Mouse (Mus musculus): Measurements from ENCODE around the gene Gm10188.

Gene Gm10188

DNA sequence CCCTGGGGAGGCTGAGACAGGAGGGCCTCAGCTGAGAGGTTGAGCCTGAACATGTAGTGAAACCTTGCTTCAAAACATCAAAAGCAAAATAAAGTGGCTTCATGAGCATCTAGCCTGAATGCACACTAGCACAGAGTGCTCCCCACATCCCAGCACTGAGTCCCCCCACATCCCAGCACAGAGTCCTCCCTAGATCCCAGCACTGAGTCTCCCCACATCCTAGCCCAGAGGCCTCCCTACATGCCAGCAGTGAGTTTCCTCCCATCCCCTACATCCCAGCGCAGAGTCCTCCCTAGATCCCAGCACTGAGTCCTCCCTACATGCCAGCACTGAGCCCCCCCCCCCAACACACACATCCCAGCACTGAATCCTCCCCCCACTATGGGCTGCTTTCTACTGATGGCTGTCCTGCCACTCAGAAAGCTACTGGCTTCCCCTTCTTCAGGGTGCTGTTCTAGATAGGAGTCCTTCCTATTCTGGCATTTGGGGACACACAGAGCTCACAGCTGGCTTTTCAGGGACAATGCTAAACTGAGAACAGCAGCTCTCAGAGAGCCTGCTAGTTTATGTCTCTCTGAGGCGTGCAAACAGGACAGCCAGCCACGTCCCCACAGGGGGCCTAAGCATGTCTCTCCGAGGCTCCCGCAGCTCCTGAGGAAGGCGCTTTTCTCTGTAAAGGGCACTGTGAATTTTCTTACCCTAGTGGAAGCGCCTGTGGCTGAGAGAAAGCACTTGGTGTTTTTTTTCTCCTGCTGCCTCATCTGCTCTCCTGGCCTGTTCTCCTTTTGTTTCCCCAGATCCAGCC lies 2.1 kb upstream of the Gm10188 start:
- in situ Hi-C loops (cut with MboI, MseI): loop anchor here in 1 of 2 experiments (10.0 kb wide), 1 partner anchor 123 kb away; no protein-coding TSS in a partner anchor

DNA sequence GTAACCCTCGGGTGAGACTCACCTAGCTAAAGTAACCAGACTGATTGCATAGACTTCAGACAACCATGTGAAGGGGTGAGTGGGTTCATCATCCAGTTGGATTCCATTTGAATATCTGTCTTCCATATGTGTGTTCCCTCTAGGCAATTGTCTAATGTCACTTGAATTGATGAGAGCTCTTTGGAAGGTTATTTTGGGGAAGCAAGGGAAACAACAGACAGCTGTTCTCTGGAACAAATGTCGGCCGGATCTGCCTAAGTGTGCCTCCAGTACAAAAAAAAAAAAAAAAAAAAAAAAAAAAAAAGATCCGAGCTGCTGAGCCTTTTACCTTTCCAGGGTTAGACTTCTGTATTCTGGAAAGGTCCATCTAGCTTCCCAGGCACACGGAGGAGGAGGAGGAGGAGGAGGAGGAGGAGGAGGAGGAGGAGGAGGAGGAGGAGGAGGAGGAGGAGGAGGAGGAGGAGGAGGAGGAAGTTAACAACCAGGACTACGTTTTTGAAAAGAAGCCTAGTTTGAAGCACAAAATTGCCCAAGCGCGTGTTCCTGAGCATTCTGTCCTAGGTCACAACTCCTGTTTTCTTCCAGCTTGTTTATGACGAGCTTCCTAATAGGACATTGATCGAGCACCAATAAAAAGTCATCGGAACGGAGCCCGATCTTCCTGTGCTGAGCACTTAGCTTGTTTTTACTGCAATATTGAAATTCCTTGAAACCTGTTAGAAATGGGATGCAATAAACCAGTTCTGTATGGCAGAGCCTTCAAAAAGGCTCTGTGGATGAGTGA lies 3.1 kb downstream of the Gm10188 start:
- in situ Hi-C loops (cut with MboI, MseI): no loop called here

DNA sequence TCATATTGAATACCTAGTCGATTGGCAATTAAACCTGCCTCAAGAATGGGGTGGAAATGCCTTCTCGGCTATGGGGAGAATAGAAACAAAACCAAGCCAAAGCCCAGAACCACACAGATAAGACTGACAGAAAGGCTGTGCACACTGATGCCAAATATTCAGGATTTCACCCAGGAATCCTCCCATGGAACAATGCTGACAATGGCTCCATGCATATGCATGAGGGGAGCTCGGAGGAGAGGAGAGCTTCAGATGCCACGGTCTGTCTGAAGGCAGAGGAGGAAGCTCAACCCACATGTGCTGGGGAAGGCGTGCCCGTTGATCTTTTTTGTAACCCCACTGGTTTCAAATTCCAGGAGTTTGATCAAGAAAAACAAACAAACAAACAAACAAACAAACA lies 7.4 kb downstream of the Gm10188 start:
- in situ Hi-C loops (cut with MboI, MseI): no loop called here

DNA sequence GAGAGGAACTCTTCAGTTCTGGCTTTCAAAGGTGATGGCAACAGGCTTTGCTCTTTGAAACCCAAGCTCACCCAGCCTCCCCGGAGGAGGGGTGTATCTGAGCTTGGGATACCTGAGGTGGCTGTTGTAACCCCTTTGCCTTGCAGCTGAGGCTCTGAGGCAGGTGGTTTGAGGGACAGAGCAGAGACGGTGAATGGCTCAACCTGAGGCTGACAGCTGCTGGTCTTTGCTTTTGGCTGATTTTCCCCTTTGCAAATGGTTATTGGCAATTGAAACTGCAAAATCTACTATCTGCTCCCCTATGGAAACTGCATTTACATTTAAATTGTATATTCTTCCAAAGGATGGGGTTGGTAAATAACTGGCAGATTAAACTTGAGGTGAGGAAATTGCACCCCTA lies 7.9 kb downstream of the Gm10188 start:
- in situ Hi-C loops (cut with MboI, MseI): no loop called here

DNA sequence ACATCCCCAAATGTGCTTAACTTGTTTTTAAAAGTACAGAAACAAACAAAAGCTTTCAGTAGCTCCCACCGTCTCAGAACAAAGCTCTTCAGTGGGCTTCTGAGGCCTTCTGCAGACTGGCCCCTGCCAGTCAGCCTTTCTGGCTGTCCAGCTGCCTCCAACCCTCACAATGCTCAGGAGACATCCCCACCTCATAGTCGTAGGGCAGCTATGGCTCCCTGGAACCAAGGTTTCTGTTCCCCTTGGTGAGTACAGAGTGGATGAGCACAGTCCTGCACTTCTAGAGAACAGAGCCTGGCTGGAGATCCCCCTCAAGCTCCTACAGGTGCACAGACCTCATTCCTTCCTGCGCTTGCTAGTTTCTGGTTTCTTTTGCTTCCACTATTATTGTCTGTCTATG lies 13.3 kb downstream of the Gm10188 start:
- in situ Hi-C loops (cut with MboI, MseI): no loop called here

DNA sequence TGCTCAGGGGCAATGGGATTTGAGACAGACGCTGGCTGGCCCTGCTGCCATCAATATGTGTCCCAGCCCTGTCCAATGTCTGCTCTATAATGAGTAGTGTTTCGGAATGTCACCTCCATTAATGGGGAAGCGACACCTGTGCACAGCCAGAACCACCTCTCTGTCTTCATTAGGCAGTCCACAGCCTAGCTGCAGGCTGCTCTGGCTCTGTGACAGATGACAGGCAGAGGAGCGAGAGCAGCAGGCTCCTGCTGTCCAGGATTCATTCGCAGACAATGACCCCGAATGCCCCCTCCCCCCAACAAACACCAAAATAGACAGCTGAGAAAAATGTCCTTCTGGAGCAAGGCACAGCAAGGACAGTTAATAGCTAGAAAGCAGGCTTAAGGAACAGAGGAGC lies 16.5 kb downstream of the Gm10188 start:
- in situ Hi-C loops (cut with MboI, MseI): no loop called here

DNA sequence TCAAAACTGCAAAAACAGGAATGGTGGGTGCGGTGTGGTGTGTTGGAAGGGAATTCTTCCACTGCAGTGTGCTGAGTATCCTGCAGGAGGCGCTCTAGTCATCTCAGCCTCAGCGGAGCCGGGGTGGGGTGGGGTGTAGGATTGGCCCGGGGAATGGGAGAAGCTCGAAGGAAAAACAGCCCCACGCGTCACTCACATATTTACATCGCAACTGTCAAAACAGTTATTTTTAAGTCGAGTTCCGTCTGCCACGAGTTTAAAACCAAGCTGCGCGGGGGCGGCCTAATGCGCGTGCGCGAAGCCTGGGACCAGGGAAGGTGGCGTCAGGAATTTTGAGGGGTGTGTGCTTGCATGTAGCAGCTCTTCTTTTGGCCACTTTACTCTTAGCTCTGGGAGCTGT lies 17.3 kb downstream of the Gm10188 start:
- in situ Hi-C loops (cut with MboI, MseI): no loop called here

DNA sequence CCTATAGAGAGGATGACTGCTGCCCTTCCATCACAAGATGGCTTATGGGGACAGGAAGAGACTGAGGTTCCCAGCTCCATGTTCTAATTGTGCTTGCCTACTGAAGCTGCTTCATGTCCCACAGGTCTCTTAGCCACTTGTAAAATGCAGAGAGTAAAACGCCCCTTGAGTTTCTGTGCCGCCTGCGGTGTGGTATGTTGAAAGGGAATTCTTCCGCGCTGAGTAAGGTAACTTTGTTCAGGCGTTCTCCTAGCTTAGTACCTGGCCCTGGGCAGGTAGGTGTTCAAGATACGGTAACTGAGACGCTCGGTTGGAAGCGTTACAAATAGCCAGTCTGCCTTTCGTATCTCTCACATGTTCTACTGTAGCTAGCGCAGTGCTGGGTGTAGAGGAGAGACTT lies 17.9 kb downstream of the Gm10188 start:
- in situ Hi-C loops (cut with MboI, MseI): no loop called here

DNA sequence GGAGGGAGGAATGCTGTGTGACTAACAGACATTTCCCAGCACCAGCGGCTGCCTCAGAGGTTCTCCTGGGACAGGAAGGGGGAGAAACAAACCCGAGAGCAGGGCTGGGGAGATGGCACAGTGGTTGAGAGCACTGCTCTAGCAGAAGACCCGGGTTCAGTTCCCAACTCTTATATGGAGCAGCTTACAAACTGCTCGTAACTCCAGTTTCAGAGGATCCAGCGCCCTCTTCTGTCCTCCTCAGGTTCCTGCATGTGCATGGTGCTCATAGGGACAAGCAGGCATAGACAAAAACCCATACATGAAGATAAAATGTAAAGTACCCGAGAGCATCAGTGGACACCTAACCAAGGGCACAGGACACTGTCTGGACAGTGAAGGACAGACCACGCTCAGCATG lies 18.6 kb downstream of the Gm10188 start:
- in situ Hi-C loops (cut with MboI, MseI): no loop called here

DNA sequence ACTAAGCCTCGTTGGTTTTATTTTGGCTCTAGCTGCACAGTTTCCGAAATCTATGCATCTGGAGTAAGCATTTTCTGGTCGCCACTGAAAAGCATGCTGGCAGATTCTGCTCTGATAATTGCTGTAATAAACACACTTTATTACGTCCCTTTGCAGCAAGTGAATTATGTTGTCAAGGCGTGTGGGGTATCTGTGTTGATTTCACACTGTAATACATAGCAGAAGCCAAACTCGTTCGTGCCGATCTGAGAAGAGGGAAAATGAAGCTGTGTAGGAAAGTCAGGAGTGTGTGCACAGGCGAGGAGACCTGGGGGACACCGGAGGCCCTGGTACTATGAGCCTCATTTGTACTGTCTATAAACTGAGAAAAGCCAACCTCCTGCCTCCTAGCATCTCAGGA lies 20.2 kb downstream of the Gm10188 start:
- in situ Hi-C loops (cut with MboI, MseI): no loop called here

DNA sequence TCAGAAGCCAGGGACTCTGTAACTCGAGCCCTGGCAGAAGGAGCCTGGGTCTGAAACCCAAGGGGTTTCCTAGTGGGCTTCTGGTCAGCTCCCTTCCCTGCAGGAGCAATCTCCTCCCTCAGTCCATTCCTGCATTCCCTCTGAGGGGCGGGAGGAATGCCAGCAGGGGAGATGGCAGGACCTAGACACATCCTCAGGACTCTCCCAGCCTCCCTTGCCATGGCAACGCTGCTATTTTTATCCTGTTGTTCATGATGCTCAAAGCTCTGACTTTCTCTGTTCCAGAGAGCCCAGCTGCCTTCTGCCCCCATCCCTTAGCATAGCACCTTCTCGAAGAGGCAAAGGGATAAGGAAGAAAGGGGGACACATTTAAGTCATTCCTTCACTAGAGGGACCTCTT lies 21.4 kb downstream of the Gm10188 start:
- in situ Hi-C loops (cut with MboI, MseI): no loop called here

DNA sequence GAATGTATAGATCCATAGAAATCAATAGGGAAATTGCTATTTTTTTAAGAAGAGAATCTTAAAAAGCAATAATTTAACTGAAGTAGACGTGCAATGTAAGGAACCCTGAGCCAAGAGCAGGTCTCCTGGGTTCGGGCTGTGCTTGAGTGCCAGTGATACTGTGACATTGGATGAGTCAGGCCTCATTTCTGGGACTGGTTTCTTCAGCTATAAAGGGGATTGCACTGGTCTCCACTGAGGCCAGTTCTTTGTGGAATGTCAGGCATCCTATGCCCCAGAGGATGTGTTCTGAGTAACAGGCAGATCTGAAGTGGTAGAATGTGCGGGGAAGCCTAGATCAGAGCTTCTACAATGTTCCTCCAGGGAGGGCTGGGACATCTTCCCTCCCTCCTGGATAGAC lies 22.7 kb downstream of the Gm10188 start:
- in situ Hi-C loops (cut with MboI, MseI): no loop called here

DNA sequence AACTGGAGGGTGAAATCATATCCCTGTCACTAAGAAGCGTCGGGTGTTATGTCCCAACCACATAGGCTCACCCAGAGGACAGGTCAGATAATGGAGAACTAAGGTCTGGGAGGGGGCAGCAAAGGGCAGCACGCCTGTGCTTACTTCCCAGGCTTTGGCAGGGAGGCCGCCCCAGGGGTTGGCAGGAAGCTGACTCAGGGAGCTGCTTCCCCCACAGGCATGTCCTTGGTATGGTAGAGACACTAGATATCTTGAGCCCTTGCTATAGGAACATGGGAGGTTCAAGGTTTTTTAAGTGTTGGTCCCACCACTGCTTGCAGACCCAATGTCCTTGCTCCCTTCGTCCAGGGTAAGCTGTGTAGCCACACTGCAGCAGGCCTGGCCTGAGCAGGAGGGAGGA lies 23.6 kb downstream of the Gm10188 start:
- in situ Hi-C loops (cut with MboI, MseI): no loop called here

DNA sequence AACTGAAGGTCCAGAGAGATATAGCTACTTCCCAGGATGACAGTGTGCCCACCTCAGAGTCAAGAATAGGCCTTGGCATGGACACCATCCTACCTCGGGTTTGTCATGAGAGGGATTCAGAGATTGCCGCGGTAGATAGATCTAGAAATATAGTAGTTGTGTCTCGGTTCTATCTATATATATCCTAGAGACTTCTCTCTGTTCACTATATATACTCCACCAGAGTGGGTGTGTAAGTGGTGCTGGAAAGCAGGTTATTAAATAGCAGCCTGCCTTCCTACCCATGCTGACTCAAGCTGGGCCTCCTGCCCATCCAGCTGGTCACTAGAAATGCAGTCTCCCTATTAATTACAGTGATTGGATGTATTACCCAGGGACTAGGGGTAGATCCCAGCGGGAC lies 26.8 kb downstream of the Gm10188 start:
- in situ Hi-C loops (cut with MboI, MseI): no loop called here

DNA sequence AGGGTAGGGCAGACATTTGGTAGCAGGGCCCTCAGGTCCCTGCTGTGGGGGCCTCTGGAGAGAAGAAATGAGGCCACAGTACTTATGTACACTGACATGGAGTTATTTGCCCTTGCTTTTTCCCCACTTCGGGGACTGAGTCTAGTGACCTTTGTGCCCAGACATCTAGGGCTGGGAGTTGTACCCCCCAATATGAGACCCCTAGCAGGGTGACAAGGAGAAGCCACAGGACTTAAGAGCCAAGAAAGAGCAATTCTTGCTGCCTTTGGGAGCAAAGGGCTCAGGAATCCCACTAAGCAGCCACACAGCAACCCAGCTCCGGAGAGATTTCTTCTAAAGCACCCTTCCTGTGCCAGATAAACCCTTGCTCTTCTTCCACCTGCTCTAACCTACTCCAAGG lies 27.6 kb downstream of the Gm10188 start:
- in situ Hi-C loops (cut with MboI, MseI): no loop called here

DNA sequence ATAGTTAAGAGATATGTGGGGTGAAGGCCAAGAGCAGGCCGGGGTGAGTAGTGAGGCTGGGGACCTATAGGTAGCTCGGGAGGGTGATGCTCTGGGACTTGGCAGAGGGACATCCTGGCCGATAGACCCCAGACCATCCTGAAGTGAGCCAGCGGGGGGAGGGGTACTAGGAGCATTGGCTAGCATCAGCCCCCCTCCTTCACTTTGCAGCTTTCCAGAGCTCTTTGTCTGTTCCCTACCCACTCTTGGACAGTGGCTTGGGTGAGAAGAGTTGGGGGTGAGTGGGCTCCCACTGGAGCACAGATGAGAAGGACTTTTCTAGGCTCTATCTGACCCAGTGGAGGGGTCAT lies 28.1 kb downstream of the Gm10188 start:
- in situ Hi-C loops (cut with MboI, MseI): no loop called here

DNA sequence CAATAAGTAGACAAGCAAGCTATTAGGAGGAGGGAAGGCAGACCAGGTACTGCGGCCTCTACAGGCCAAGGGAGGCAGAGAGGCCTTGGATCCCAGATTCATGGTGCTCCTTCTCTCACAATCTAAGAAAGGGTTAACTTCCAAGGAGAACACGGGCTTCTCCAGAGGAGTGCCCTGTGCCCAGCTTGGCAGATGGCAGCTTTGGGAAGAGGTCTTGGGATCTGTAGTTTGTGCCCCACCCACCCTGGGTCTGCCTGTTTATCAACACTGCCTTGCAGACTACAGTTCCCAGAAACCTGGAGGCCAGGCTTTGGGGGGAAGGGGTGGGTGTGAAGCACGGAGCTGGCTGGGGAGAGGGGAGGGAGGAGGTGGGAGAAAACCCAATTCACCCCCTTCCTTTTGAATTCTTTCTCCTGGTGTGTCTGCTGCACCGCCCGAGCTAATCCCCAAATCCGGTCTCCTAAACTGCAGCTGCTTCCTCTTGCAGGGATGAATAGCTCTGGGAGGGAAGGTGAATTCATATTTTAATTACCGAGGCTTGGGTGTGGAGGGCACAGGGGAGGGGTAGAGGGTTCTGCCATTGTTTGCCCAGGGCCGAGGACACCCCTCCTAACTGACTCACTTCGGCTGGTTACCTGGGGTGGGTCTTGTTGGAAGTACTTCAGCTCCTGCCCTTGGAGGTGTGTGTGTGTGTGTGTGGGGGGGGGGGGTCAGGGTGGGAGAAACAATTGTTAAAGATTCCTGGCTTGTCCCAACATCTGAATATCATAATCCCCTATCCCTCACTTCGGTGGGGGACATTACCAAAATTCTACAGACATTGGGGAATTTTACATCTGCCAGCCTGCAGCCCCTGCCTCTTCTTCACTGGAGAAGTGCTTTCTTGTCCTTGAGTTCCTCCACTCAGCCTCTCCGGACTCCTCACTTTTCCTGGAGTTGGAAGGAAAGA lies 28.7 kb downstream of the Gm10188 start:
- in situ Hi-C loops (cut with MboI, MseI): no loop called here

DNA sequence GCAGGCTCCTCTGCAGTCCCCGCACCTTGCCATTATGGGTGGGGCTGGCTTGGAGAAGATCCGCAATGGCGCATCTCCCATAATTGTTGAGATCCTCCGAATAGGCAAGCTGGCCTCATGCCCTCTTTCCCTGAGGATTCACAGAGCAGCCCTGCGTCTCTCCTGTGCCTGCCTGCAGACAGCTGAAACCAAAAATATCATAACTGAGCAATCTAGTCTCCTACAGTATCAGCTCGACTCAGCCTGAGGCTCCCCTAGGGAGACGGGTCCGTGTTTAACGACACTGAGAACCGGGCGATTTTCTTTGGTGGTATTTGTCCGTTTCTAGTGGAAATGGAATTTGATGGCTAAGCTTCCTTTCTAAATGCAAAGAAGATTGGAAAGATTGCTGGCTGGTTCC lies 29.6 kb downstream of the Gm10188 start:
- in situ Hi-C loops (cut with MboI, MseI): no loop called here

DNA sequence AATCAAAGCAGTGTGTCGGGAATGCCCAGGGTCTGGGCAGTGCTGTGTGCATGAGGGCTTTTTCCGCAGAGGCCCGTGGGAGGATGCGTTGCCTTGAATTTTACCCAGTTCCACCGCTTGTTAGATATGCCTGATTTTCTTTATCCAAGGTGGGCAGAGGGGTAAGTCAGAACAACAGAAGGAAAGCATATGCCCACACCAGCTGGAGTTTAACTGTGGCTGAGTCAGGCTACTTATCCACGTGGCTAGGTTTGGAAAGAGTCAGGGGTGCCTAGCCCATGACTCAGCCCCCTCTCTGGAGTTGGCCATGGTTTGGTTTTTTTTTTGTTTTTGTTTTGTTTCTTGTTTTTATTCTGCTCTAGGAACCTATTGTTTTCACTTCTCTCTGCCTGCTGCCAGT lies 30.3 kb downstream of the Gm10188 start:
- in situ Hi-C loops (cut with MboI, MseI): no loop called here

DNA sequence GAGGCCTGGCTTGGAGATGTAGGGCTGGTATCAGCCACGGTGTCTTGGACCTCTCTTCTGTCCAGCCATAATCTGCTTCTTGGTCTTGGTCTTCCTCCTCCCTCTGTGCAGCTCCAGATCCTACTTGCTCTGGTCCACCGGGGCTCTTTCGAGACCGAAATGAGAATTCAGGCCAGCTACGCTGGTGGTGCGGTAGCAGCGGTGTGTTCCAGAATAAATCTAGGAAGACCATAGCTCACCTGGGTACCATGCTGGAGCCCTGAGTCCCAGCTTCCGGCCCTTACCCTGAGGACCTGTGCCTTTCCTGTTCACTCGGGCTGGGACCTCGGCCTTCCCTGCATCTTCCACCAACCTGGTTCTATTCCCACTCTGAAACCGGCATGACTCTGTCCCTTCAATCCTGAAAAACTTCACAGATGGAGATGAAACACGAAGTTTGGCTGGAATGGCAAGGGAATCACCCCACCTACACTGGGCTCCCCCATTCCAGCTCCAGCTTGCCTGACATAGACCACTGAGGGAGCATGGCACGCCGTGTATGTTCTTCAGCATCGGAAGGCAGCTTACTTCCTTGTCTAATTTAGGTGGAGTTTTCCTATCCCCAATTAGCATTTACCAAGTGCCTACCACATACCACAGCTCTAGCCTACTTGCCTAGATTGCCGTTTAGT lies 31.0 kb downstream of the Gm10188 start:
- in situ Hi-C loops (cut with MboI, MseI): no loop called here

DNA sequence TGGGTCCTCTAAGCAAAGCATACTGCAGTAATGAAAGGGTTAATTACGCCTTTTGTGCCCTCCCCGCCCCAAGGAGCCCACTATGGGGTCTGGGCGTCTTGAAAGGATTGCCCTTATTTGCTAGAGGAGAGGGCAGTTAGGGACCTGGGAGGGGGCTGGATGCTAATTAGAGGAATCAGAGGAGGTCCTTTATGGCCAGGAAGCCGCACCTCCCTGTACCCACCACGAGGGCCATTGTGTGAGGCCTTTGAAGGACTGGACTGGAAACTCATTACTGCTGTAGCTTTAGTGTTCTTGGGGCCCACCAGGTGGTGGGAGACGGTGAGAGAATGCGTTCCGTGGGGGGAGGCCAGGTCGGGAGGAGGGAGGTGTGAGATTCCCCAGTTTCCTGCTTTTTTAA lies 31.9 kb downstream of the Gm10188 start:
- in situ Hi-C loops (cut with MboI, MseI): no loop called here

DNA sequence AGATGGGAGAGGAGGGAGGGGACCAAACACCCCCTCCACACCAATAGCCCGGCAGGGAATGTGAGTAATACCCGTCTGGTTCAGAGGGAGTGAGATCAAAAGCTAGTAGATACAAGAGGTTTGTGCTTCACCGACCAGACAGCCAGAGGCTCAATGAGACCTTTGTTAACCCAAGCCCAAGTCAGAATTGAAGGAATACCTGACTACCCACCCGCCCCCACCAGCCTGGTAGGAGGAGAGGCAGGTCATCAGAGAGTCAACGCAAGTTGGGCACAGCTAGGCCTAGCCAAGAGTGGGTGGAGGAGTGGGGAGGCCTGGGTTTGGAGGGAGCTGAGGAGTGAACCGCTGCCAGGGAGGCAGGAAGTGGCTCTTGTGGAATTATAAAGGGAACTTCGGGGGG lies 33.2 kb downstream of the Gm10188 start:
- in situ Hi-C loops (cut with MboI, MseI): no loop called here
